Mouse (Mus musculus) lung, postnatal 14 days (tissue): ENCODE measurements around the gene Mapk8.

ENCODE experiments used
- DNase-seq: peaks from one replicate; pipeline ENCODE4 v3.0.0; 2021

The Mapk8 gene

GRCm38 (mm10) chr14:33347738-33348137, 99.2 kb downstream of the Mapk8 start:
- peak; percentile 60 for DNase-seq

GRCm38 (mm10) chr14:33346546-33346945, 100.4 kb downstream of the Mapk8 start:
- peak; percentile 40 for DNase-seq

- no peak for DNase-seq
Observed at GRCm38 (mm10) chr14:33343131-33343725, 103.7 kb downstream of the Mapk8 start.

- DNase-seq: no peak
Observed at GRCm38 (mm10) chr14:33338684-33339083, 108.3 kb downstream of the Mapk8 start.

- no peak for DNase-seq
Observed at GRCm38 (mm10) chr14:33335733-33336132, 111.2 kb downstream of the Mapk8 start.

GRCm38 (mm10) chr14:33334402-33334801, 112.6 kb downstream of the Mapk8 start:
- DNase-seq: no peak

- DNase-seq: no peak
Observed at GRCm38 (mm10) chr14:33333833-33334232, 113.1 kb downstream of the Mapk8 start.

GRCm38 (mm10) chr14:33331627-33332026, 115.3 kb downstream of the Mapk8 start:
- DNase-seq: no peak

GRCm38 (mm10) chr14:33330986-33331385, 116.0 kb downstream of the Mapk8 start:
- no peak for DNase-seq

- no peak for DNase-seq
Observed at GRCm38 (mm10) chr14:33329297-33329805, 117.6 kb downstream of the Mapk8 start.

GRCm38 (mm10) chr14:33328369-33328768, 118.6 kb downstream of the Mapk8 start:
- DNase-seq: no peak
